Comparison of ENCODE assay signal across 11 mouse cellular contexts in genomic region chr3:37936251-37936931, GRCm38 (mm10).
A peak's percentile ranks its signal among the peaks of the same experiment; 100 is the strongest.
DNase-seq lines count a peak whose midpoint lies in the region; ATAC-seq and TF ChIP-seq lines count a peak whose summit lies in the region.
"Had no signal": no experiment of that assay in that cellular context is flagged by ENCODE, and none has a peak within 500 bp of the region (broad histone marks: within the 10 kb centered on the region; RNA-seq: fewer than 3 reads in every experiment).

No protein-coding gene starts in this region.

- H3K4me2 ChIP-seq in forebrain, postnatal 0 days (ENCODE audit: low read depth): no peak overlapping the region
- H3K4me2 ChIP-seq: hindbrain, embryonic 14.5 days; midbrain, embryonic 15.5 days had no signal

- no peaks in the 10 kb centered on the region for H3K27me3 ChIP-seq in forebrain, postnatal 0 days (ENCODE audit: insufficient read depth, low read length)
- H3K27me3 ChIP-seq: midbrain, embryonic 15.5 days had no signal

- H3K36me3 ChIP-seq in forebrain, postnatal 0 days (ENCODE audit: insufficient read depth): no peaks in the 10 kb centered on the region
- H3K36me3 ChIP-seq: midbrain, embryonic 15.5 days had no signal

- H3K4me3 ChIP-seq in forebrain, postnatal 0 days (ENCODE audit: low read depth, low read length): no peak overlapping the region
- H3K4me3 ChIP-seq: midbrain, embryonic 15.5 days had no signal

- DNase-seq in gastrocnemius, postnatal 14 days: peak; percentile 40
- DNase-seq in gastrocnemius, adult 18-20 months (ENCODE audit: low spot score): no peak
- DNase-seq in urinary bladder, postnatal 14 days (ENCODE audit: low spot score): peak; percentile 47
- DNase-seq in urinary bladder, postnatal 10 days (ENCODE audit: low spot score): no peak
- peak; percentile 67 to 78 for DNase-seq in kidney, postnatal 4 days
- no peak for DNase-seq in left cerebral cortex, adult 11 months (ENCODE audit: low spot score)
- DNase-seq in embryo, embryonic 10.5 days (ENCODE audit: low spot score): no peak
- no peak for DNase-seq in forebrain, postnatal 0 days

- no peaks in the 10 kb centered on the region for H3K9me3 ChIP-seq in forebrain, postnatal 0 days (ENCODE audit: low read length)
- H3K9me3 ChIP-seq: midbrain, embryonic 15.5 days had no signal

- no peaks in the 10 kb centered on the region for H3K4me1 ChIP-seq in forebrain, postnatal 0 days (ENCODE audit: insufficient read depth)
- H3K4me1 ChIP-seq: midbrain, embryonic 15.5 days had no signal

- no peak for ATAC-seq in forebrain, postnatal 0 days
- ATAC-seq: midbrain, embryonic 15.5 days had no signal

- no peak overlapping the region for H3K9ac ChIP-seq in forebrain, postnatal 0 days
- H3K9ac ChIP-seq: hindbrain, embryonic 14.5 days; liver, embryonic 14.5 days; midbrain, embryonic 15.5 days had no signal

- intact Hi-C loops in gastrocnemius, postnatal 14 days (cut with DNase I; ENCODE audit: low total_unique reads): no loop called here

- WGBS in forebrain, postnatal 0 days: 74% methylated on average over 12 of the region's 12 CpGs

- no peak overlapping the region for H3K27ac ChIP-seq in forebrain, postnatal 0 days (ENCODE audit: low read depth, low read length)
- H3K27ac ChIP-seq: hindbrain, embryonic 14.5 days; liver, embryonic 14.5 days; midbrain, embryonic 15.5 days had no signal

- TF ChIP-seq CTCF in forebrain, postnatal 0 days (IDR thresholded peaks at IDR 0.05; ENCODE audit: low read depth): no peak

Comparison
In these comparisons a context has a peak if more than half of its experiments do, and no peak if none do; other contexts are left out.
1. DNase-seq: peak in gastrocnemius, postnatal 14 days (single experiment), urinary bladder, postnatal 14 days (single experiment) and kidney, postnatal 4 days (2 of 2); none in gastrocnemius, adult 18-20 months (single experiment), urinary bladder, postnatal 10 days (single experiment), left cerebral cortex, adult 11 months (single experiment), embryo, embryonic 10.5 days (single experiment) and forebrain, postnatal 0 days (single experiment).